Mouse (Mus musculus) kidney, embryonic 15.5 days (tissue): Measurements from ENCODE around the gene Esm1. TPM values are rescaled to one million over a fixed set of nuclear protein-coding genes. Genes with fewer than 3 reads are reported as not detected.

Experiments used
- ATAC-seq: fragments of 200-750 bp; cut with Nextera tagmentation; replicated peaks from 2 replicates; pipeline ENCODE4 v1.8.0; 2017; ENCODE audit warnings: moderate TSS enrichment; ENCODE audit not compliant: low FRiP score
- H3K27ac ChIP-seq: fragments of 300-500 bp; sonication (generic); 2 replicates; pipeline ENCODE4 v1.5.1; 2015; ENCODE audit warnings: mild to moderate bottlenecking, inconsistent platforms
- H3K27me3 ChIP-seq: fragments of 300-500 bp; sonication (generic); 2 replicates; pipeline ENCODE4 v1.6.1; 2015; ENCODE audit warnings: inconsistent platforms
- H3K36me3 ChIP-seq: fragments of 300-500 bp; sonication (generic); 2 replicates; pipeline ENCODE4 v1.6.1; 2015; ENCODE audit warnings: inconsistent platforms
- H3K4me1 ChIP-seq: fragments of 300-500 bp; sonication (generic); 2 replicates; pipeline ENCODE4 v1.6.1; 2015; ENCODE audit warnings: inconsistent platforms
- H3K4me2 ChIP-seq: fragments of 300-500 bp; sonication (generic); 2 replicates; pipeline ENCODE4 v1.6.1; 2015; ENCODE audit warnings: moderate library complexity, mild to moderate bottlenecking, inconsistent platforms
- H3K4me3 ChIP-seq: fragments of 300-500 bp; sonication (generic); replicated peaks from 2 replicates; pipeline ENCODE4 v1.5.1; 2015; ENCODE audit warnings: mild to moderate bottlenecking, inconsistent platforms
- H3K9ac ChIP-seq: fragments of 300-500 bp; sonication (generic); 2 replicates; pipeline ENCODE4 v1.6.1; 2015; ENCODE audit warnings: mild to moderate bottlenecking, inconsistent platforms
- H3K9me3 ChIP-seq: fragments of 300-500 bp; sonication (generic); replicated peaks from 2 replicates; pipeline ENCODE4 v1.6.1; 2016; ENCODE audit warnings: inconsistent platforms
- WGBS: fragments of 180-500 bp; shearing (Covaris S2); methylation state at CpG from one replicate; pipeline ENCODE4 v1.1.7; 2015; ENCODE audit warnings: mixed read lengths; 5-methylcytosine and 5-hydroxymethylcytosine counted together
- polyA plus RNA-seq: library from polyadenylated mRNA; unstranded; fragments of >200 nt; fragmentation: Nextera tagmentation; extraction: Ambion mirVana; gene quantifications from 2 replicates; pipeline ENCODE4 v1.2.1, GENCODE M21; 2015

The Esm1 gene
- polyA plus RNA-seq, 1 experiment from 2014 or later, result 8.1 TPM

GRCm38 (mm10) chr13:113202184-113202583 lies 7.3 kb upstream of the Esm1 start:
- 56% methylated on average over 4 of the region's 4 CpGs for WGBS
- no peaks in the 10 kb centered on the region for H3K4me1 ChIP-seq

GRCm38 (mm10) chr13:113203146-113203545 lies 6.3 kb upstream of the Esm1 start:
- H3K4me3 ChIP-seq, result no peak overlapping the region
- no peaks in the 10 kb centered on the region for H3K27me3 ChIP-seq
- H3K9me3 ChIP-seq, result no peaks in the 10 kb centered on the region
- no peaks in the 10 kb centered on the region for H3K36me3 ChIP-seq
- no peak for ATAC-seq
- no peaks in the 10 kb centered on the region for H3K4me1 ChIP-seq
- 72% methylated on average over 5 of the region's 5 CpGs for WGBS
- H3K4me2 ChIP-seq, result no peak overlapping the region
- no peak overlapping the region for H3K27ac ChIP-seq
- no peak overlapping the region for H3K9ac ChIP-seq

More at GRCm38 (mm10) chr13:113202184-113202583, 7.3 kb upstream of the Esm1 start:
- H3K36me3 ChIP-seq, result no peaks in the 10 kb centered on the region
- H3K27ac ChIP-seq, result no peak overlapping the region
- H3K4me3 ChIP-seq, result no peak overlapping the region
- H3K9ac ChIP-seq, result no peak overlapping the region
- ATAC-seq, result no peak
- no peaks in the 10 kb centered on the region for H3K27me3 ChIP-seq
- no peaks in the 10 kb centered on the region for H3K9me3 ChIP-seq
- H3K4me2 ChIP-seq, result no peak overlapping the region

- Histone ChIP-seq H3K27me3 (peaks cover 11% of the 10 kb centered on the region), H3K4me1 (peaks cover 5% of the 10 kb centered on the region; the same call in 1 of the 2 replicates), H3K9me3 (no peaks in the 10 kb centered on the region), H3K36me3 (no peaks in the 10 kb centered on the region), H3K4me3 (no peak overlapping the region), H3K4me2 (no peak overlapping the region), H3K27ac (no peak overlapping the region), H3K9ac (no peak overlapping the region)
- 68% methylated on average over 5 of the region's 5 CpGs for WGBS
- no peak for ATAC-seq
Measured at GRCm38 (mm10) chr13:113205346-113205745, 4.1 kb upstream of the Esm1 start.

GRCm38 (mm10) chr13:113211345-113211744 lies 1.9 kb downstream of the Esm1 start:
- no peak overlapping the region for H3K27ac ChIP-seq
- no peak for ATAC-seq

GRCm38 (mm10) chr13:113212401-113212800 lies 2.9 kb downstream of the Esm1 start:
- H3K4me2 ChIP-seq, result no peak overlapping the region
- H3K9ac ChIP-seq, result no peak overlapping the region
- H3K4me3 ChIP-seq, result no peak overlapping the region
- WGBS, result 76% methylated on average over 3 of the region's 3 CpGs
- no peaks in the 10 kb centered on the region for H3K9me3 ChIP-seq
- no peak overlapping the region for H3K27ac ChIP-seq
- no peaks in the 10 kb centered on the region for H3K36me3 ChIP-seq
- H3K4me1 ChIP-seq, result peaks cover 5% of the 10 kb centered on the region; the same call in 1 of the 2 replicates
- ATAC-seq, result no peak
- H3K27me3 ChIP-seq, result peaks cover 25% of the 10 kb centered on the region

More at GRCm38 (mm10) chr13:113211345-113211744, 1.9 kb downstream of the Esm1 start:
- WGBS, result 72% methylated on average over 15 of the region's 15 CpGs
- no peak overlapping the region for H3K4me2 ChIP-seq
- H3K4me1 ChIP-seq, result peaks cover 5% of the 10 kb centered on the region; the same call in 1 of the 2 replicates
- no peaks in the 10 kb centered on the region for H3K9me3 ChIP-seq
- peaks cover 25% of the 10 kb centered on the region for H3K27me3 ChIP-seq
- no peak overlapping the region for H3K4me3 ChIP-seq
- H3K9ac ChIP-seq, result no peak overlapping the region
- H3K36me3 ChIP-seq, result no peaks in the 10 kb centered on the region

- Histone ChIP-seq H3K27me3 (peaks cover 25% of the 10 kb centered on the region), H3K4me1 (peaks cover 5% of the 10 kb centered on the region; the same call in 1 of the 2 replicates), H3K9ac (no peak overlapping the region), H3K4me2 (no peak overlapping the region), H3K9me3 (no peaks in the 10 kb centered on the region), H3K27ac (no peak overlapping the region), H3K4me3 (no peak overlapping the region), H3K36me3 (no peaks in the 10 kb centered on the region)
- no peak for ATAC-seq
- WGBS, result 97% methylated on average over 3 of the region's 3 CpGs
Measured at GRCm38 (mm10) chr13:113213865-113214264, 4.4 kb downstream of the Esm1 start.

GRCm38 (mm10) chr13:113221851-113222250 lies 12.4 kb downstream of the Esm1 start:
- no peak overlapping the region for H3K9ac ChIP-seq
- H3K4me1 ChIP-seq, result peaks cover 8% of the 10 kb centered on the region; the same call in 1 of the 2 replicates
- 71% methylated on average over 6 of the region's 6 CpGs for WGBS
- no peaks in the 10 kb centered on the region for H3K27me3 ChIP-seq
- no peak overlapping the region for H3K4me3 ChIP-seq
- H3K9me3 ChIP-seq, result no peaks in the 10 kb centered on the region
- H3K27ac ChIP-seq, result no peak overlapping the region
- H3K4me2 ChIP-seq, result no peak overlapping the region
- H3K36me3 ChIP-seq, result no peaks in the 10 kb centered on the region
- ATAC-seq, result no peak

GRCm38 (mm10) chr13:113224105-113224504 lies 14.6 kb downstream of the Esm1 start:
- H3K4me2 ChIP-seq, result peak overlapping the region; percentile 30; the same call in 1 of the 2 replicates
- ATAC-seq, result no peak
- no peaks in the 10 kb centered on the region for H3K36me3 ChIP-seq
- H3K9me3 ChIP-seq, result no peaks in the 10 kb centered on the region
- H3K9ac ChIP-seq, result no peak overlapping the region
- peaks cover 8% of the 10 kb centered on the region; the same call in 1 of the 2 replicates for H3K4me1 ChIP-seq
- 38% methylated on average over 2 of the region's 2 CpGs for WGBS
- H3K4me3 ChIP-seq, result 0 out of 2 replicates have a peak overlapping the region, but pooled peaks have one; percentile 9
- H3K27me3 ChIP-seq, result no peaks in the 10 kb centered on the region
- 0 out of 2 replicates have a peak overlapping the region, but pooled peaks have one; percentile 30 for H3K27ac ChIP-seq

- Histone ChIP-seq H3K4me2 (no peak within 1 kb of the TSS), H3K9me3 (no peaks in the 10 kb centered on the region), H3K27me3 (no peaks in the 10 kb centered on the region), H3K4me1 (peaks cover 8% of the 10 kb centered on the region; the same call in 1 of the 2 replicates), H3K27ac (no peak within 1 kb of the TSS), H3K4me3 (no peak within 1 kb of the TSS), H3K36me3 (no peaks in the 10 kb centered on the region), H3K9ac (no peak within 1 kb of the TSS)
- ATAC-seq, result no peak
- WGBS, result 65% methylated on average over 7 of the region's 7 CpGs
Measured at GRCm38 (mm10) chr13:113225811-113226210, 16.4 kb downstream of the Esm1 start, which contains the start of gene Gzmk. Gene Gzmk (minus strand): TSS chr13:113225908.

- ATAC-seq, result no peak
- peaks cover 8% of the 10 kb centered on the region; the same call in 1 of the 2 replicates for H3K4me1 ChIP-seq
- 82% methylated on average over 4 of the region's 4 CpGs for WGBS
- H3K4me3 ChIP-seq, result no peak overlapping the region
- no peak overlapping the region for H3K4me2 ChIP-seq
- H3K9me3 ChIP-seq, result no peaks in the 10 kb centered on the region
- no peaks in the 10 kb centered on the region for H3K36me3 ChIP-seq
- no peak overlapping the region for H3K9ac ChIP-seq
- H3K27ac ChIP-seq, result no peak overlapping the region
- no peaks in the 10 kb centered on the region for H3K27me3 ChIP-seq
Measured at GRCm38 (mm10) chr13:113227076-113227475, 17.6 kb downstream of the Esm1 start.

GRCm38 (mm10) chr13:113227666-113228463 lies 18.4 kb downstream of the Esm1 start:
- Histone ChIP-seq H3K4me2 (no peak overlapping the region), H3K27ac (no peak overlapping the region), H3K27me3 (no peaks in the 10 kb centered on the region), H3K9me3 (no peaks in the 10 kb centered on the region), H3K4me1 (peaks cover 5% of the 10 kb centered on the region; the same call in 1 of the 2 replicates), H3K4me3 (no peak overlapping the region), H3K9ac (no peak overlapping the region), H3K36me3 (no peaks in the 10 kb centered on the region)
- 85% methylated on average over 17 of the region's 17 CpGs for WGBS
- no peak for ATAC-seq

GRCm38 (mm10) chr13:113242129-113242528 lies 32.7 kb downstream of the Esm1 start:
- H3K4me2 ChIP-seq, result no peak overlapping the region
- ATAC-seq, result no peak

More at GRCm38 (mm10) chr13:113242129-113242528, 32.7 kb downstream of the Esm1 start:
- Histone ChIP-seq H3K4me3 (no peak overlapping the region), H3K27me3 (no peaks in the 10 kb centered on the region), H3K9me3 (no peaks in the 10 kb centered on the region), H3K27ac (no peak overlapping the region), H3K36me3 (no peaks in the 10 kb centered on the region), H3K4me1 (no peaks in the 10 kb centered on the region), H3K9ac (no peak overlapping the region)
- 38% methylated on average over 6 of the region's 6 CpGs for WGBS
